Mouse (Mus musculus) stomach, embryonic 15.5 days (tissue): ENCODE results near the gene 4931414P19Rik. TPM values are rescaled to one million over a fixed set of nuclear protein-coding genes. Genes with fewer than 3 reads are reported as not detected.

Experiments
- ATAC-seq: fragments of 200-750 bp; cut with Nextera tagmentation; 2 replicates; pipeline ENCODE4 v1.8.0; 2017; ENCODE audit warnings: low read depth, moderate number of reproducible peaks, moderate TSS enrichment; ENCODE audit not compliant: insufficient read depth, low FRiP score
- H3K27ac ChIP-seq: fragments of 300-500 bp; sonication (generic); 2 replicates; pipeline ENCODE4 v1.5.1; 2015; ENCODE audit warnings: mild to moderate bottlenecking, inconsistent platforms
- H3K27me3 ChIP-seq: fragments of 300-500 bp; sonication (generic); replicated peaks from 2 replicates; pipeline ENCODE4 v1.6.1; 2015; ENCODE audit warnings: inconsistent platforms
- H3K36me3 ChIP-seq: fragments of 300-500 bp; sonication (generic); 2 replicates; pipeline ENCODE4 v1.6.1; 2015; ENCODE audit warnings: inconsistent platforms
- H3K4me1 ChIP-seq: fragments of 300-500 bp; sonication (generic); 2 replicates; pipeline ENCODE4 v1.6.1; 2015; ENCODE audit warnings: inconsistent platforms
- H3K4me2 ChIP-seq: fragments of 300-500 bp; sonication (generic); 2 replicates; pipeline ENCODE4 v1.6.1; 2015; ENCODE audit warnings: mild to moderate bottlenecking, inconsistent platforms
- H3K4me3 ChIP-seq: fragments of 300-500 bp; sonication (generic); replicated peaks from 2 replicates; pipeline ENCODE4 v1.5.1; 2015; ENCODE audit warnings: inconsistent platforms
- H3K9ac ChIP-seq: fragments of 300-500 bp; sonication (generic); 2 replicates; pipeline ENCODE4 v1.6.1; 2015; ENCODE audit warnings: inconsistent platforms
- H3K9me3 ChIP-seq: fragments of 300-500 bp; sonication (generic); 2 replicates; pipeline ENCODE4 v1.6.1; 2016; ENCODE audit warnings: inconsistent platforms
- WGBS: fragments of 180-500 bp; shearing (Covaris S2); methylation state at CpG from one replicate; pipeline ENCODE4 v1.1.7; 2015; 5-methylcytosine and 5-hydroxymethylcytosine counted together
- polyA plus RNA-seq: library from polyadenylated mRNA; unstranded; fragments of >200 nt; fragmentation: Nextera tagmentation; extraction: Ambion mirVana; gene quantifications from 2 replicates; pipeline ENCODE4 v1.2.1, GENCODE M21; 2015

4931414P19Rik gene
- 6.7 and 8.3 TPM in 2 replicates for polyA plus RNA-seq

- Histone ChIP-seq H3K4me2 (peak within 1 kb of the TSS; percentile 69), H3K36me3 (no peaks in the 10 kb centered on the region), H3K27ac (peak within 1 kb of the TSS; percentile 85), H3K4me3 (peak within 1 kb of the TSS; percentile 53), H3K27me3 (no peaks in the 10 kb centered on the region), H3K4me1 (peaks cover 4% of the 10 kb centered on the region; the same call in 1 of the 2 replicates), H3K9ac (peak within 1 kb of the TSS; percentile 46; the same call in 1 of the 2 replicates), H3K9me3 (no peaks in the 10 kb centered on the region)
- under 1% methylated on average over 38 of the region's 39 CpGs for WGBS
- peak; percentile 59 for ATAC-seq
Measured at GRCm38 (mm10) chr14:54605752-54606321, at the start of gene 4931414P19Rik. 4931414P19Rik (minus strand) TSS chr14:54605993.

- peaks cover 42% of the 10 kb centered on the region for H3K36me3 ChIP-seq
- WGBS, result under 1% methylated on average over 12 of the region's 12 CpGs
Measured at GRCm38 (mm10) chr14:54653496-54653895, 47.7 kb upstream of the 4931414P19Rik start.

GRCm38 (mm10) chr14:54652787-54653186, 47.0 kb upstream of the 4931414P19Rik start:
- H3K27ac ChIP-seq, result peak overlapping the region; percentile 80; the same call in 1 of the 2 replicates
- WGBS, result under 1% methylated on average over 7 of the region's 7 CpGs
- peak overlapping the region; percentile 52; the same call in 1 of the 2 replicates for H3K9ac ChIP-seq
- H3K36me3 ChIP-seq, result peaks cover 49% of the 10 kb centered on the region
- H3K27me3 ChIP-seq, result no peaks in the 10 kb centered on the region
- peak overlapping the region; percentile 60 for H3K4me2 ChIP-seq
- no peaks in the 10 kb centered on the region for H3K9me3 ChIP-seq
- H3K4me3 ChIP-seq, result peak overlapping the region; percentile 65
- ATAC-seq, result no peak
- peaks cover 14% of the 10 kb centered on the region for H3K4me1 ChIP-seq

More at GRCm38 (mm10) chr14:54653496-54653895, 47.7 kb upstream of the 4931414P19Rik start:
- peaks cover 14% of the 10 kb centered on the region for H3K4me1 ChIP-seq
- no peaks in the 10 kb centered on the region for H3K27me3 ChIP-seq
- peak overlapping the region; percentile 65 for H3K4me3 ChIP-seq
- peak overlapping the region; percentile 60 for H3K4me2 ChIP-seq
- no peaks in the 10 kb centered on the region for H3K9me3 ChIP-seq
- H3K27ac ChIP-seq, result peak overlapping the region; percentile 80
- peak; percentile 87 for ATAC-seq
- H3K9ac ChIP-seq, result peak overlapping the region; percentile 52; the same call in 1 of the 2 replicates

- 75% methylated on average over 4 of the region's 4 CpGs for WGBS
- Histone ChIP-seq H3K4me1 (peaks cover 14% of the 10 kb centered on the region), H3K36me3 (peaks cover 50% of the 10 kb centered on the region), H3K27me3 (no peaks in the 10 kb centered on the region), H3K4me3 (no peak overlapping the region), H3K27ac (peak overlapping the region; percentile 41), H3K9ac (no peak overlapping the region), H3K9me3 (no peaks in the 10 kb centered on the region), H3K4me2 (no peak overlapping the region)
- no peak for ATAC-seq
Measured at GRCm38 (mm10) chr14:54651556-54651955, 45.8 kb upstream of the 4931414P19Rik start.

- peaks cover 50% of the 10 kb centered on the region for H3K36me3 ChIP-seq
- 56% methylated on average over 23 of the region's 23 CpGs for WGBS
- no peak overlapping the region for H3K9ac ChIP-seq
- peaks cover 14% of the 10 kb centered on the region for H3K4me1 ChIP-seq
- H3K9me3 ChIP-seq, result no peaks in the 10 kb centered on the region
- peak overlapping the region; percentile 41; the same call in 1 of the 2 replicates for H3K27ac ChIP-seq
- no peaks in the 10 kb centered on the region for H3K27me3 ChIP-seq
- no peak overlapping the region for H3K4me3 ChIP-seq
- ATAC-seq, result peak; percentile 53; the same call in 1 of the 2 replicates
- no peak overlapping the region for H3K4me2 ChIP-seq
Measured at GRCm38 (mm10) chr14:54650621-54651454, 45.0 kb upstream of the 4931414P19Rik start.

- 79% methylated on average over 4 of the region's 4 CpGs for WGBS
- H3K27me3 ChIP-seq, result no peaks in the 10 kb centered on the region
- H3K36me3 ChIP-seq, result peaks cover 73% of the 10 kb centered on the region
Measured at GRCm38 (mm10) chr14:54647900-54648299, 42.1 kb upstream of the 4931414P19Rik start.

GRCm38 (mm10) chr14:54646898-54647636, 41.3 kb upstream of the 4931414P19Rik start:
- no peak overlapping the region for H3K4me2 ChIP-seq
- no peak overlapping the region for H3K9ac ChIP-seq
- H3K4me1 ChIP-seq, result peaks cover 4% of the 10 kb centered on the region; the same call in 1 of the 2 replicates
- WGBS, result 90% methylated on average over 8 of the region's 8 CpGs
- H3K4me3 ChIP-seq, result no peak overlapping the region
- H3K27ac ChIP-seq, result no peak overlapping the region
- H3K27me3 ChIP-seq, result no peaks in the 10 kb centered on the region
- H3K9me3 ChIP-seq, result no peaks in the 10 kb centered on the region
- peaks cover 81% of the 10 kb centered on the region for H3K36me3 ChIP-seq
- no peak for ATAC-seq

More at GRCm38 (mm10) chr14:54647900-54648299, 42.1 kb upstream of the 4931414P19Rik start:
- Histone ChIP-seq H3K9ac (no peak overlapping the region), H3K27ac (no peak overlapping the region), H3K4me3 (no peak overlapping the region), H3K4me2 (no peak overlapping the region), H3K9me3 (no peaks in the 10 kb centered on the region), H3K4me1 (peaks cover 7% of the 10 kb centered on the region)
- no peak for ATAC-seq

GRCm38 (mm10) chr14:54646455-54646854, 40.7 kb upstream of the 4931414P19Rik start:
- H3K4me2 ChIP-seq, result no peak overlapping the region
- no peaks in the 10 kb centered on the region for H3K27me3 ChIP-seq
- H3K4me1 ChIP-seq, result peaks cover 4% of the 10 kb centered on the region; the same call in 1 of the 2 replicates
- 94% methylated on average over 17 of the region's 17 CpGs for WGBS
- no peak overlapping the region for H3K27ac ChIP-seq
- no peak overlapping the region for H3K4me3 ChIP-seq
- peaks cover 78% of the 10 kb centered on the region for H3K36me3 ChIP-seq
- no peak overlapping the region for H3K9ac ChIP-seq
- no peaks in the 10 kb centered on the region for H3K9me3 ChIP-seq
- ATAC-seq, result no peak

- peaks cover 62% of the 10 kb centered on the region for H3K36me3 ChIP-seq
- 86% methylated on average over 9 of the region's 9 CpGs for WGBS
Measured at GRCm38 (mm10) chr14:54644294-54644693, 38.5 kb upstream of the 4931414P19Rik start.

GRCm38 (mm10) chr14:54643011-54643410, 37.2 kb upstream of the 4931414P19Rik start:
- no peaks in the 10 kb centered on the region for H3K27me3 ChIP-seq
- no peaks in the 10 kb centered on the region for H3K9me3 ChIP-seq
- H3K36me3 ChIP-seq, result peaks cover 52% of the 10 kb centered on the region
- no peak overlapping the region for H3K9ac ChIP-seq
- WGBS, result 79% methylated on average over 2 of the region's 2 CpGs
- H3K27ac ChIP-seq, result no peak overlapping the region
- peaks cover 2% of the 10 kb centered on the region; the same call in 1 of the 2 replicates for H3K4me1 ChIP-seq
- no peak for ATAC-seq
- no peak overlapping the region for H3K4me2 ChIP-seq
- no peak overlapping the region for H3K4me3 ChIP-seq

More at GRCm38 (mm10) chr14:54644294-54644693, 38.5 kb upstream of the 4931414P19Rik start:
- Histone ChIP-seq H3K27me3 (no peaks in the 10 kb centered on the region), H3K9ac (no peak overlapping the region), H3K4me1 (peaks cover 2% of the 10 kb centered on the region; the same call in 1 of the 2 replicates), H3K4me3 (no peak overlapping the region), H3K27ac (no peak overlapping the region), H3K4me2 (no peak overlapping the region), H3K9me3 (no peaks in the 10 kb centered on the region)
- ATAC-seq, result no peak

GRCm38 (mm10) chr14:54642224-54642944, 36.6 kb upstream of the 4931414P19Rik start:
- H3K27ac ChIP-seq, result no peak overlapping the region

More at GRCm38 (mm10) chr14:54642224-54642944, 36.6 kb upstream of the 4931414P19Rik start:
- H3K4me2 ChIP-seq, result no peak overlapping the region
- no peaks in the 10 kb centered on the region for H3K9me3 ChIP-seq
- H3K4me1 ChIP-seq, result peaks cover 2% of the 10 kb centered on the region; the same call in 1 of the 2 replicates
- 80% methylated on average over 25 of the region's 25 CpGs for WGBS
- H3K36me3 ChIP-seq, result peaks cover 47% of the 10 kb centered on the region
- no peak for ATAC-seq
- H3K9ac ChIP-seq, result no peak overlapping the region
- no peaks in the 10 kb centered on the region for H3K27me3 ChIP-seq
- H3K4me3 ChIP-seq, result no peak overlapping the region
